Mouse (Mus musculus): ENCODE results near the gene Stard10.

- TF ChIP-seq EP300 (IDR thresholded peaks at IDR 0.05; ENCODE audit: low read depth), result no peak
- TF ChIP-seq CTCF (IDR thresholded peaks at IDR 0.05; ENCODE audit: low read depth), result no peak
Observed at GRCm38 (mm10) chr7:101347767-101348270, 30.9 kb downstream of the Stard10 start, which contains the start of gene Arap1.

Measured in heart, postnatal 0 days (tissue).